Mouse (Mus musculus): ENCODE results near the gene Slc6a11.
A peak's percentile ranks its signal among the peaks of the same experiment; 100 is the strongest.

Gene Slc6a11

DNA sequence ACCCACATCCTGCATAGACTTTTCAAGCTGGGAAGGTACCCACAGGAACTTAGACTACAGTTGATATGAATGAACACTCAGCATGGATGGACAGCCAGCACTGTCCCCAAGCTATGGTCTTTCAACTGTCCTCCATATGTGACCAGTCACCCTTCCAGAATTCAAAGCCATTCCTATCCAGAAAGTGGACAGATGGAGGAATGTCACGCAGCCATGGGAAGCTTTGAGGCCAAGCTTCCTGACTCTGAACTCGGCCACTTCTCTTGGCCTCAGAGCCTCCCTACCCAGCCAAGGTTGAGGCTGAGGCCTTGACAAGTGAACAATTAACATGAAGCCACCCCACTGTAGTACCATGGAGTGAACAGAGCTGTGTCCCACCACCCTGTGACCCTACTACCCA is 138.5 kb downstream of the Slc6a11 start:
- DNase-seq, result no peak

DNA sequence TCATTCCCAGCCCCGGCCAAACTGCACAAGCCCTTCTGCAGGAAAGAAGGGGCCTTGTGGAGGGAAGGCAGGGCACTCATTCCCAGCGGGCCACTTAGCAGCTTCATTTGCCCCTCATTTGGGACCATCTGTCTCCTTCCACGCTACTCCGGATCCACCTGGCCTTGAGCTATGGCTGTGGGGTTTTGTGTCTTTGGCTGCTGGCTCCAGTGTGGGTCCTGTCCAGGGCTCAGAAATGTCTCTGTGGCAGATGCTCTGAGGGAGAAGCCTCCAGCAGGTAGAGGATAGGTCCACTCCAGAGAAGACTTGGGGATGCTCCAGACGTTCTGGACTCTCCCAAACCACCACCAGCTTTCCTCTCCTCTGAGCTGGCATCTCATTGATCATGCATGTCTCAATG is 139.8 kb downstream of the Slc6a11 start:
- no peak for DNase-seq

DNA sequence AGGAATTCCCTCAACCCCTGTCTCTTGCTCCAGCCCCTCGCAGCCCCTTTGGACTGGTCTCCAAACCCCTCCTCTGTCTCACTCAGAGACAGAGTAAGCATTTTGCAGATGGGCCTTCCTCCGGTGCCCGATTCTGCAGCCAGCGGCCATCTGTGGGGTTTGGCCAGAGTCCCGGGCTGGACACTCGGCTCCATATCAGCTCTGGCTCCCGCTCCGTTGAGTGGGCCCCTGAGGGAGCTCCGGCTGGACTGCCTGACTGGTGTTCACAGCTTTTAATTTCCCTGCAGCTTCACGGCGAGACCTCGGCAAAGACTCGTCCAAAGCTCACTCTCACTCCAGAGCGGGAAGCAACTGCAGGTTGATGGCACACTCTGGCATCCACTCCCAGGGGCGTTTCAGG is 141.2 kb downstream of the Slc6a11 start:
- DNase-seq, result peak; percentile 48

DNA sequence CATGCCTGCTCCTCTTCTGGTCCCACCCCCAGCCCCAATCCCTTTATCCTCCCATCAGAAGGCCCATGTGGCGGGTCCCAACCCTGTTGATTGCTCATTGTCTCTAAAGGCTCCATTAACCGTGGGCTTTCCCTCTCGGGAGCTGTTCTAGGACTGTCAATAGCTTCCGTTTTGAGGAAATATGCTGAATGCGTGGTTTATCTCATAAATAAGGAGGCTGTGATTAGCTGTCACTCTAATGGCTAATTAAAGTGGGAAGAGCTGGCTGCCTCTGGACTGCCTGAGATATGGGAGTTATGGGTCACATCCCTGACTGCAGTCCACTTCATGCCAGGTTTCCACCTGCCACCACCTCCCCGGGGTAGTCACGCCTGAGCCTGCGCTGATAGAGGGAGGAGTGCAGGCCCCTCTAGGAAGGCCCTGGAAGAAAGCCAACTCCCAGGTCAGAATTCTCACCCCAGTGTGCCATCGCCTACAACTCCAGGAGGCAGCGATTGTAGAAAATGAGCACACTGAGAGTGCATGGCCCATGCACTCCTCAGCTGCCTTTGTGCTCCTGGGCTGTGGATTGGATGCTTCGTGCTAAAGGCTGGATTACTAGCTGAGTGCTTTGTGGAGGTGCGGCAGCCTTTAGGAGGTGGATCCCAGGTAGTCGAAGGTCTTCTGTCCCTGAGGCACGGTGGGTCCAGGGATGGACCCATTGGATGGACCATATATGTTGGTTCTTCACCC is 143.1 kb downstream of the Slc6a11 start:
- no peak for DNase-seq

DNA sequence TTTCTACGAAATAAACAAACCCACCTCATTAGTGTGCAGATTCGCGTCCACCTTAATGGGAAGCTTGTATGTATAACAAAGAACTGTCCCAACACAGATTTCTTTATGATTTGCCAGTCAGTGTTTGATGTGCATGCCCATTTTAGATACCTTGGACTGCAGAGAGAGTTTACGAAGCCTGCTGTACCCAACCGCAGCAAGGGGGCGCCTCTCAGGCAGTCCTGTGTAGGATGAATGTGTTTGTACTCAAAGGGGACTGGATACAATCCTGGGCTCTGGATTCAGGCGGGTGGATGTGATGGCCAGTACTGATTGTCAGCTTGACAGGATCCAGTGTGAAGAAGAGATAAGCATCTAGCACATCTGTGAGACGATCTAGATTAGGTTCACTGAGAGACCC is 144.8 kb downstream of the Slc6a11 start:
- DNase-seq, result no peak

DNA sequence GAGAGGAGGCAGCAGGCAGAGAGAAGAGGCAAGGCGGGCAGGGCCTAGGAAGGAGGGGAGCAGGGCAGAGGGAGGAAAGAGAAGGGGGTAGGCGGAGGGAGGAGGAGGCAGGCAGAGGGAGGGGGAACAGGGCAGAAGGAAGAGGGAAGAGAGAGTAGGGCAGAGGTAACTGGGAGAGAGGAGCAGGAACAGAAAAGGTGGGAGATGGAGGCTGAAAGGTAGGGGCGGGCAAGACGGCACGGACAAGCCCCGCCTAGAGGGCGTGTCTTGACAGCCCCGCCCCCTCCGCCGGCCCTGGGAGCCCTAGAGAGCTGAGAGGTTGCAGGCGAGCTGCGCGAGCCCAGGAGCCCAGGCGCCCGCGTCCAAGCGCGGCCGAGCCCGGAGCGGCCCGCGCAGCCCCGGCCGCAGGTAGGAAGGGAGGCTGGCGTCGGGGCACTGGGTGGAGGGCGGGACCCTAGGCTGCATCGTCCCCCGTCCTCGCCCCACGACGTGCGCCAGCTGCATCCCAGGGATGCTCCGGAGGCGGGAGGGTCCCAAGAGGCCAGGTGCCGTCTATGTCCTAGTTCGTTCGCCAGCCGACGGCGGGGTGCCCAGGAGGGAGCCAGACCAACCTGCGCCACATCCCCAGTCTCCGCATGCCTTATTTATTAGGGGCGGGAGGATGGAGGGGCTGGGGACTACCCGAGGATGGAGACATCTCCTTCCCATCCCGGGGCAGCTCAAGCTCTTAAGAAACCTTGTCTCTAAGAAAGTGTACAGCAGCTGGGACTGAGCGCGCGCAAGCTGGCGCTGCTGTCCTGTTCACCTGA is 151.6 kb downstream of the Slc6a11 start, which contains the start of gene Slc6a1:
Gene Slc6a1, plus strand, starts transcription at position 167 of the 809 bp plus-strand sequence.
- peak; percentile 74 for DNase-seq

DNA sequence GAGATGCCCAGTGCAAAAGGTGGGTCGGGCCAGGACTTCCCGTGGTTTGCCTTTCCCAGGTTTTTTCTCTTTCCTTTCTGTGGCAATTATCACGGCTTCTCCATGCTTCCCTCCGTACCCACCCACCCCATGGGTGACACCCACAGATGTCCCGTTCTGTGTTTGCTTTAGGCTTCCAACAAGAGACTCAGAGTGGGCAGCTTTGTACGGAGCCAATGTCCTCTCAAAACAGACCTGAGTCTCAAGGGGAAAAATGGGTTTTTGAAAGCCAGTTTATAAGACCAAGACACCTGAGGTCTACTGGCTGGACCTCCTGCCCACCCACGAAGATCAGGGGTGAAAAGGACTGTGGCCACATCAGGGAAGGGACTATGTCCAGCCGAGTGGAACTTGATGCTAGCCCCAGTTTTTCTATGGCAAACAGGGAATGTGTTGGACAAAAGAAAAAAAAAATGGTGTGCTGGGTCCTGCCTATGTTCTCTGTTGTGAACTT is 152.3 kb downstream of the Slc6a11 start:
- no peak for DNase-seq

DNA sequence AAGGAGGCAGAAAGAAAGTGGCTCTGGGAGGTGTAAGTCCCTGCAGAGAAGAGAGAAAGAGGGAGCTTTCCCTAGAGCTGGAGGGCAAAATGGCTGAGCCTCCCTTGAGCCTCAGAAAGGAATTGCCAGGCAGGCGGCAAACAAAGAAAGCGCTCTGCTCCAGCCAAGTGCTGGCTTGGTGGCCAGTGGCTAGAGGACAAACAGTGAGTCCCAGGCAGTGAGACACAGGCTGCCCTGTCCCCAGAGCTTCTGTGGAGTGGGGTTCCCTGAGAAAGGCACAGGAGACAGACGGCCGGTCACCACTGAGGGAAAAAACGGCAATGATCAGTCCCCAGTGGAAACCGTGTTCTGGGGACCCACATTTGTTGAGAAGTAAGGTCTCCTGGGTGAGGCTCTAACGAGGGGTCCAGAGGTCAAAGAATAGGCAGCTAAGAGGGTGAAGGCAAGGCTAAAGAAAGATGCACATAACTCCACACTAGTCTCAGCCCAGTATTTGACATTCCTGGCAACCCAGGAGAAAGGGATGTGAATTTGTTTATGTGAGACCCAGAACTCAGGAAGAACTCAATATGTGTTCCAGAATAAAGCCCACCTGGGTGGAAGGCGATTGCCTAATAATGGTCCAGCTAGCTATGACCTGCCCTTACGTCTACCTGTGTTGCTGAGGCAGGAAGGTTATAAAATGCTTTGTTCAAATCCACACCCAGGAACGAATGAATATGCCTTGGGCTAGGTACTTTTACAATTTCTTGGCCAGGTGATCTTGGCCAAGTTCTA is 153.1 kb downstream of the Slc6a11 start:
- no peak for DNase-seq

DNA sequence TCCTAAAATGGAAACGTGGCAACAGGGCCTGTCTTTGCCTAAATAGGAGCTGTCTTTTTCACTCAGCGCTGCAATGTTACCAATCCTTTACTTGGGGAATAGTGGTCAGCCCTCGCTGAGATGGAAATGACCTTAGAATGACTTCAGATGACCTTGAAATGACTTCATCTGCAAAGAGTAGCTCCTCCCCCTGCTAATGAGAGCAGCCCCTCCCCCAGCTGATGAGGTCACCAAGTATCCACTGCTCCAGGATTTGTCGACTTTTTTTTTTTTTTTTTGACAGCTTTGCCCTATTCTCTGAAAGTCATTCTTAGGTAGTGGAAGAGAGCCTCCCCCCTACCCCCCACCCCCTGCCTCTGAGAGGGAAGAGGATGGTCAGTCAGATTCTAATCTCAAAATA is 154.4 kb downstream of the Slc6a11 start:
- DNase-seq, result no peak

DNA sequence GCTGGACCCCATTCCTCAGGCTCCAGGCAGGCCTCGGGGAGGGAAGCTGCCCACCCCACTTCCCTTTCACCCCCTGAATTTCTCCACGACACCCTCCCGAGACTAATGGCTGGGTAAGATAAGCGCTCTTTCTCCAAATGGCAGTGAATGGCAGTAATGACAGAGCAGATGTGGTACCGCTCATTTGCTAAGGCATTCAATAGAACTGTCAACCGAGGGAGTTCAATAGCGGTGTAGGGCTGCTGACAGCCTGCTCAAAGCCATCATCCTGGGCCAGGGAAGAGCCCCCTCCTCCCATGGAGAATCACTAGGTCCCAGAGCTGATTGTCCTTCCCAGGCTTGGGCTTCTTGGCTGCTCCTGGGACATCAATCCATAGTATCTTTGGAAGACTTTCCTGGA is 158.1 kb downstream of the Slc6a11 start:
- no peak for DNase-seq

DNA sequence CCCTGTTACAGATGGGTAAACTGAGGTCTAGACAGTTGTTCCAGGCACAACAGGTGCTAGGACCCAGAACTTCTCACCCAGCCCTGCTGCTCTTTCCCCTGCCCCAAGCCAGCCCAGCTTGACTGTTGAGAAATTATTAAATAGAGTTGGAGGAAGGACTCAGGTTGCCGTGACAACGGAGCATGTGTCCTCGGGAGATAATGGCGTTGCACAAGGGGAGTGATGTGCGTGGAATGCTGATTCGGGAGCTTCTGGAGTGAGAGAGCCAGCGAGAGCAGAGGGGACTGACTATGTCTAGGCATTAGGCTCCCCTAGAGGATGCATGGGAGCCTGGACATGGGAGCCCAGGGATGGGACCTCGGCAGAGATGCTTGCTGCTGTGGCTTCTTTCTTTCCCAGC is 159.1 kb downstream of the Slc6a11 start:
- peak; percentile 68 for DNase-seq

DNA sequence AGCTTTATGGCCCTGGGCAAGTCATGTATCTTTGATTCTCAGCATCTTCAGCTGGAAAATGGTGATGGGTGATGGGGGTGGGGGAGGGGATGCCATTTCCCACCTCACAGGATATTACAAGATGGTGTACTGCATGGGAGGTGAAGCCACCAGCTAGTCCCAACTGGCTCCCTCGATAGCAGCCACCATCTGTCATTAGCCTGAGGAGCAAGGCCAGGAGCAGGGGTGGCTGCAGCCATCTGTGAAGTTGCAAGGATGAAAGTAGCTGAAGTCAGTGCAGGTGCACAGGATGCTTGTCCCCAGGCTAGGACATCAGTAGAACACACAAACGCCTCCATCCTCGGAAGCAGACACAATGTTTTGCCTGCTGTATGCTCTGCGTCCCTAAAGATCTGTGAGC is 159.9 kb downstream of the Slc6a11 start:
- no peak for DNase-seq

DNA sequence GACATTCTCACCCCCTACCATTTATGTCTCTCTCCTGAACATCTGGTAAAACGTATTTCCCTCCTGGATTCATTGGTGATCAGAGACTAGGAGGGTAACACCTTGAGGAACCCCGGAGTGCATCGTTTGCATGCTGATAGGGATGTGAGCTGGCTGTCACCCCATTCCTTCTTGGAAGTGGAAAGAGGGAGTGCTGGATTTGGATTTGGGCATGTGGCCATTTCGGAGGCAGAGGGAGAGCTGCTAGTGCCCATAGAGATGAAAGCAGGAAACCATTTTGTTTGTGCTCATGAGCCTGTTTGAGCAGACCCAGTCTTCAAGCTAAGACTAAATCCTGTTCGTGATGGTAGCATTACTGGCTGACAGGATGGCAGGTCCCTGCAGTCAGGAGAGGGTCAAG is 160.4 kb downstream of the Slc6a11 start:
- DNase-seq, result no peak

DNA sequence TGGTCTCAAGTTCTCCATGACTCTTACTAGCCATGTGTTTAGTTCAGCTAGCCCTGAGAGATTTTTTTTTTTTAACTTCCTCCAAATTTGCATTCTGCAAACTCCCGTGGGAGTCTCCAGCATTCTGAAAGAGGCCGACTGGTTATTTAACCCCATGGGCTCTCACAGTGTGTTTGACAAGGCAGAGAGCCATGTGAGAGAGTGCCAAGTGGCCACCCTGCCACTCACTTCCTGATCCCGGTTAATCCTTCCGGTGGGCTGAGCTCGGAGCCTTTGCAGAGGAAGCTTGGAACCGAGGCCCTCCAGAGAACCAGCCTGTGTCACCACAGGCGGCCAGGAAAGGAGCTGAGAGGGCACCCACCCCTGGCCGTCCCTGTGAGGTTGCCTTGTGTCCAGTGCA is 162.5 kb downstream of the Slc6a11 start:
- no peak for DNase-seq

DNA sequence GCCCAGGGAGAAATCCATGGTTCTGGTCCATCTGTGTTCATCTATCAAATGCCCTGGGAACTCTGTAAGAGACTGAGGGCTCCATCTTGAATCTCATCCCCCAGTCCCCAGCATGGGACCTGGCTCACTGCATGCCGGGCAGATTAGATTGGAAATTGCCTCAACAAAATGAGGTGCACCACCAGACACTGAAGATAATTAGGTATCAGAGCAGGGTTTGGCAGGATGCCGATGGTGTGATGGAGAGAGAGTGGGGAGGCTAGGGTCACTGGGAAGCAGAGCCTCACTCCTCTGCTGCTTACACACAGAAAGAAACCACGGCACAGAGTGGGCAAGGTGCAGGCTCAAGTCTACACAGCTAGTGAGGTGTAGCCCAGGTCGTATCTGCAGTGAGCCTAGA is 164.0 kb downstream of the Slc6a11 start:
- DNase-seq, result no peak

DNA sequence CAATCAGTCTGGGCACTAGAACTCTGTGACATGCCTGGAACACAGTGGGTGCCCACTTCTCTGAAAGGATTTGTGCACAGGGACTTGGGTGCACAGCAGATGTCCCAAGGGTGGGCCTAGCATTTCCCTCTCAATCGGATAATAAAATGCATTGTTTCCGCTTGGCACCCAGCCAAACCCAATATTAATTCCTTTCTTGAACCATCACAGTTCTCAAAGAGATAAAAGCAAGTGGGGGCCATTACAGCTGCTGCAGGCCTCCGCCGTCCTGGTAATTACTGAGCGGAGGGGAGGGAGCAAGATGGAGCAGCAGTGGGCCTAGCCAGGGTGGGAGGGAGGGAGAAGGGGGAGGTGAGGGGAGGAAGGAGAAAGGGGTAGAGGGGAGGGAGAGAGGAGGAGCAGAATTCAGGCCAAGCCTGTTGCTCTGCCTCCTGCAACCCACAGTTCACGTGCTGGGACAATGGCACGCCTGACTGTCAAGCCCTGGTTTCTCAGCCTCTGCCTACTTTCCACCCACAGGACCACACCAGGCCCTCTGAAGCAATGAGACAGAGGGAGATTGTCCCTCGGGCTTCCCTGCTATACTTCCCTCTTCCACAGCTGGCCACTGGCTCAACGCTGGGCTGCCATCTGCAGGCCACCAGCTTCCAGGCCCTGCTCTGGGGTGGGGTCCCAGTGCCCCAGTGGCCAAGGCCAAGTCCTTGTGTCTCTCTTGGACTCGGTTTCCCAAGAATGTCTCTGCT is 166.4 kb downstream of the Slc6a11 start:
- peak; percentile 42 for DNase-seq

Measured in right cerebral cortex, postnatal 14 days (tissue).